Mouse (Mus musculus) heart, postnatal 0 days (tissue): ENCODE results near the gene Mrtfa.

ENCODE experiments used
- CTCF ChIP-seq: IDR thresholded peaks from 2 replicates; pipeline ENCODE4 v1.5.1; 2016; ENCODE audit warnings: antibody characterized with exemption, control low read depth, low read depth
- EP300 ChIP-seq: IDR thresholded peaks from 2 replicates; pipeline ENCODE4 v1.6.1; 2016; ENCODE audit warnings: antibody characterized with exemption, low read depth

- TF ChIP-seq CTCF, result no peak
- TF ChIP-seq EP300, result no peak
Observed at GRCm38 (mm10) chr15:81221446-81221845, 30.9 kb upstream of the Mrtfa start.
